ENCODE assay signal across 7 mouse cellular contexts in the genomic region with DNA sequence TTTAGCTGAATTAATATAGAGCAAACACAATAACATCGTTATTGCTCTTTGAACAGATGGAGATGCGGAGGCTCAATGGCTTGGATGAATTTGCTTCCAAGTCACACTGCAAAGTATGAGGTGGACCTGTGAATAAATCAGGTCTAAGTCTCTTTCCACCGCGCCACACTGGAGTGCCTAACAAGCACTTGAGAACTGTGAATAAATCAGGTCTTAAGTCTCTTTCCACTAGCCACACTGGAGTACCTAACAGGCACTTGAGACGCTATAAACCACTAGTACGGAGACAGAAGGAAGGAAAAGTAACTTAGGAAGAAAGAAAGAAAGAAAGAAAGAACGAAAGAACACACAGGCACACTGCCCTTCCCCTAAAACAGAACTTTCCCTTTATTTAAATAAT. TPM values are rescaled to one million over a fixed set of nuclear protein-coding genes. Genes with fewer than 3 reads are reported as not detected.
A peak's percentile ranks its signal among the peaks of the same experiment; 100 is the strongest.
DNase-seq lines count a peak whose midpoint lies in the region; ATAC-seq and TF ChIP-seq lines count a peak whose summit lies in the region.

No protein-coding gene starts in this region.

- DNase-seq in 3T3-L1 (ENCODE audit: low read depth, low spot score): peak; percentile 22
- no peak for DNase-seq in lung, adult 2 months
- no peak for DNase-seq in urinary bladder, postnatal 36 days (ENCODE audit: low spot score in 2 of 2)
- DNase-seq in Muller cell, postnatal 12 days (ENCODE audit: inconsistent ontology term): no peak
- no peak for DNase-seq in layer of hippocampus, adult 11-12 months (ENCODE audit: low spot score)

- H3K27ac ChIP-seq in ES-Bruce4 (ENCODE audit: insufficient read depth, low read length): no peak overlapping the region
- H3K27ac ChIP-seq in forebrain, embryonic 16.5 days (ENCODE audit: low read length): no peak overlapping the region

- H3K27me3 ChIP-seq in ES-Bruce4 (ENCODE audit: control insufficient read depth, insufficient read depth, low read length, poor library complexity, severe bottlenecking): no peaks in the 10 kb centered on the region
- no peaks in the 10 kb centered on the region for H3K27me3 ChIP-seq in forebrain, embryonic 16.5 days (replicated peaks; ENCODE audit: control insufficient read depth, insufficient read depth, low read length)

- peak overlapping the region; percentile 89 for H3K4me3 ChIP-seq in ES-Bruce4 (ENCODE audit: low read depth, low read length)
- peak overlapping the region; percentile 94 for H3K4me3 ChIP-seq in forebrain, embryonic 16.5 days (replicated peaks; ENCODE audit: low read length)
- peak overlapping the region; percentile 98 for H3K4me3 ChIP-seq in lung, adult 2 months (replicated peaks; ENCODE audit: extremely low read depth, low read depth, low read length)

- 9% methylated on average over 7 of the region's 7 CpGs for WGBS in forebrain, embryonic 16.5 days
- 23% methylated on average over 7 of the region's 7 CpGs for WGBS in lung, adult 2 months

- peak overlapping the region; percentile 97 for H3K9ac ChIP-seq in ES-Bruce4 (ENCODE audit: low read depth, poor library complexity, severe bottlenecking)
- peak overlapping the region; percentile 93; the same call in 1 of the 2 replicates for H3K9ac ChIP-seq in forebrain, embryonic 16.5 days (replicated peaks; ENCODE audit: low read depth, low read length)

- TF ChIP-seq POLR2A in ES-Bruce4 (IDR thresholded peaks at IDR 0.05; ENCODE audit: insufficient read depth, low read length): no peak
- no peak for TF ChIP-seq POLR2A in lung, adult 2 months (IDR thresholded peaks at IDR 0.05; ENCODE audit: borderline replicate concordance, extremely low read depth, low read depth, low read length)

- peaks cover 2% of the 10 kb centered on the region for H3K4me1 ChIP-seq in ES-Bruce4 (ENCODE audit: control insufficient read depth, insufficient read depth, low read length)
- peaks cover 8% of the 10 kb centered on the region for H3K4me1 ChIP-seq in forebrain, embryonic 16.5 days (replicated peaks; ENCODE audit: control insufficient read depth, insufficient read depth, low read length)
- peaks cover 5% of the 10 kb centered on the region for H3K4me1 ChIP-seq in lung, adult 2 months (ENCODE audit: control insufficient read depth, insufficient read depth, low read length)

- H3K9me3 ChIP-seq in ES-Bruce4 (replicated peaks; ENCODE audit: control insufficient read depth, insufficient read depth, low read length, poor library complexity, severe bottlenecking): no peaks in the 10 kb centered on the region
- H3K9me3 ChIP-seq in forebrain, embryonic 16.5 days (ENCODE audit: control insufficient read depth, low read length): no peaks in the 10 kb centered on the region

- H3K4me2 ChIP-seq in forebrain, embryonic 16.5 days (ENCODE audit: low read length): peak overlapping the region; percentile 62

- no peak for ATAC-seq in forebrain, embryonic 16.5 days

- TF ChIP-seq CTCF in ES-Bruce4 (IDR thresholded peaks at IDR 0.05; ENCODE audit: low read depth, low read length): no peak
- no peak for TF ChIP-seq CTCF in lung, adult 2 months (IDR thresholded peaks at IDR 0.05; ENCODE audit: insufficient read depth, low read length)

- no peaks in the 10 kb centered on the region for H3K36me3 ChIP-seq in ES-Bruce4 (ENCODE audit: control insufficient read depth, insufficient read depth, low read length, poor library complexity, severe bottlenecking)
- no peaks in the 10 kb centered on the region for H3K36me3 ChIP-seq in forebrain, embryonic 16.5 days (ENCODE audit: control insufficient read depth, insufficient read depth)

- no peak for TF ChIP-seq EP300 in ES-Bruce4 (IDR thresholded peaks at IDR 0.05; ENCODE audit: insufficient read depth, low read depth, low read length)

RNA-seq across cellular contexts. Expression of a gene that starts 1.3 kb away (rescaled TPM):
- polyA plus RNA-seq in ES-Bruce4 (2011; ENCODE audit: insufficient read depth, insufficient read length, low read depth, missing spikeins): 175 and 182 TPM in 2 replicates
- polyA plus RNA-seq in forebrain, embryonic 16.5 days (2015; fragmentation: Nextera tagmentation; extraction: Ambion mirVana): 78.2 and 79.4 TPM in 2 replicates
- 4.3 and 8.1 TPM in 2 replicates for polyA plus RNA-seq in lung, adult 2 months (2012; rRNA removed)
